Mouse (Mus musculus) urinary bladder, postnatal 25 days (tissue): ENCODE results near the gene Pacrg.

ENCODE experiments used
- DNase-seq: peaks from one replicate; pipeline ENCODE4 v3.0.0; 2022; ENCODE audit warnings: low spot score

Gene Pacrg

DNA sequence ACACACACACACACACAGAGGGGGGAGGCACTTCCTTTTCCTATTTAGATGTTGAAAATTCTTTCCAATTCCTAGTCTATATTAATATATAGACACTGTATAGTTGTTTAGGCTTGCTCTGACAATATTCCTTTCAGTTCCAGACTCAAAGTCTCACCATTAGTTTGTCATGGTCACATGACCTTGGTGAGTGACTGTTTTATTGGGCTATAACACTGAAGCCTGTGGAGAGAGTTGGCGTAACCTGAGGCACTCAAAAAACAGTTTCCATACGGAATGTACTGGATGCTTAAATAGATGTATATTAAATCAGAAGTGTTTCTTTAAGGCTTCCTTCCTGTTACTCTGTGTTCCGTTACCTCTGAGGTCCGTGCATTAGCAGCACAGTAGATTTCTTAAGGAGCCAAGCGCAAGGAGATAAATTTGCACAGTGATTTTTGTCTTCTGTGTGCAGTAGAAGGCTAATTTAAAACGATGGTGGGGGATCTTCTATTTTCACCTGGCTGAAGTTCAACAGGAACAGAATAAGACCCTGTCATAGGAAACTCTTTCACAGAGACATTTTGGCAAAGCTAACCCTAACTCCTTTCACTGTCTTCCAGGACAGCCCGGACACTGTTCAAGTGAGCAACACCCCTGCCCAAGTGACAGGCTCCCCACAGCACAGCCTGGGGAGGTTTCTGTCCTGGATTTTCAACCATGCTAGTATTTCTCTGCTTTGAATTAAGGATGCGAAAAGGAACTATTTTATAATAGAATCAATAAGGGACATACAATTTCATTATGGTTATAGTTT is 349.5 kb downstream of the Pacrg start:
- DNase-seq, result no peak

DNA sequence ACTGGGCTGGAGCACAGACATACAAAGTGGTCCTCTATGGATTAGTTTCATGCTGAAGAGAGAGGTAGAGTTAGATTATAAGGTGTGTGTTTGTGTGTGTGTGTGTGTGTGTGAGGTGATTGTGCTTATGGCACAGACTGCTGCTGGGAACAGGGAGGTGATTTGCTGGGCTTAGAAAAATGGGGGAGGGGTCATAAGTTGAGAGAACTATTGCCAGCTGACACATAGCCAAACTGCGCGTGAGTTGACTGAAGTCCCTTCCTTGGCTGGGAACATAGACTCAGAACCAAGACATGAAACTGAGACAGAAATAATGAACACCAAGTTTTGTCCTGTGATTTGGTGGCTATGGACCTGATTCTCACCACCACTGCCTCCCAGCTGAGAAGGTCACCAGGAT is 351.2 kb downstream of the Pacrg start:
- no peak for DNase-seq

DNA sequence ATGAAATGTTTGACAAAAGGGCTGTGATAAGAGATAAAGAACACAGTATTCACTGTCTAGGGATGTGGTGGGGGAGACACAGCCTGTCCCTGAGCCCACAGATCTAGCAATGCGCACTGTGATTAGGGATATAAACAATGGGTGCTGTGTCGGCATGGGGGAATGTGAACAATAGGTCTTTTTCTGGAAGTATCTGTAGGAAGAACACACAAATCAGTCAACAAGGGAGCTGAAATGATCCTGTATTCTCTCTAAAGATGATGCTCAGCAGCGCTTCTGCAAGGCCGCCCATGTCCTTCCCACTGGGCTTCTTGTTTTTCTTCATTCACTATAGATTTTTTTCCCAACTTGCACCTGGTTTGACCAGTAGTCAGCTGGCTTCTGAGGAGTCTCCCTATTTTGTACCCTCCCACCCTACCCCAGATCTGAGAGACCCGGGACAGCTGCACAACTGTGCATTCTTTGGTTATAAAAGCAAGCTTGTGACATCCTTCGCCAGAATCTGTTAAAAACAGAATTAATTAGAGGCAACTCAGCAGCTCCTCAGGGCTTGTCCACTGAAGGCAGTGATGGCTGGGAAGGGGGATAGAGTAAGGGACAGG is 356.1 kb downstream of the Pacrg start:
- DNase-seq, result no peak

DNA sequence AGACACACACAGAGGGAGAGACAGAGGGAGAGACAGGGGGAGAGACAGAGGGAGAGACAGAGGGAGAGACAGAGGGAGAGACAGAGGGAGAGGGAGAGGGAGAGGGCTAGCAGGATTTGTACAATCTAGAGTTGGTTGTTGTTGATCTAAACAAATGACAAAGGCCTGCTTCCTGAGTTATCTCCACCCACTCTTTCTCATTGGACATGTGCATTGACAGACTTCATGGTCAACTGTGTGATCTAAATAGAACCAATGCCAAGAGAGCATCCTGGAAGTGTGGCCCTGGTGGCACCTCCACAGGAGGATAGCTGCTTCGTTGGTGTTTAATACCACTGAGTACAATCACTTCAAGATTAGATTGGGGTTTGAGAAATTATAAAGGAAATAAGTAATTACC is 359.0 kb downstream of the Pacrg start:
- DNase-seq, result no peak

DNA sequence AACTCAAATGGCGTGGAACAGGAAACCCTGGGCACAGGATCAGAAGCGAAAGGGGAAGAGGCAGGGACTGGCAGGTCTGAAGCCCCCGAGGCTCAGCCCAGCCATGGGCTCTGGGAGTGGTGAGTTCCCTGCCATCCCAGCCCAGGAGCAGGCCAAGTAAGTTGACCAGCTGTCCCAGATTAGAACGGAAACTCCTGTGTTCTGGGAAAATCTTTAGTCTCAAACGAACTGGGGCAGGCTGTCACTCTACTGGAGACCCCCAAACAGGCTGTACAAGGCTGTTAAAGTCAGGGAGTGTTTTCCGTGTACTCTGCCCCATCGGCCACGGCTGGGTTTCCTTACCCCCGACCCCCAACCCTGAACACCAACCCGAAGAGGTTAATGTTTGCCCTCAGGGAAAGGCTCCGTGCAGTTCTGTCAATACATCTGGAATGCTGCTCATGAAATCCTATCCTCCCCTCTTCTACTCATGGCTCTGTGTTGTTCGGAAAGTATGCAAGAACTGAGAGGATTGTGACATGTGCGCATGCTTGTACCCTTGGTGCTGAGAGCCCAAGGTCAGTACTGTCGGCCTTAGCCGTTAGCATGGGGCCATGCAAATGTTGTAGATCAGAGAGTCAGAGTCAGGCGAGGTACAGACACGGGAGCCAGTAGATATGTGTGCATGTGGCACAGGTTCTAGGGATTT is 360.9 kb downstream of the Pacrg start:
- DNase-seq, result no peak

DNA sequence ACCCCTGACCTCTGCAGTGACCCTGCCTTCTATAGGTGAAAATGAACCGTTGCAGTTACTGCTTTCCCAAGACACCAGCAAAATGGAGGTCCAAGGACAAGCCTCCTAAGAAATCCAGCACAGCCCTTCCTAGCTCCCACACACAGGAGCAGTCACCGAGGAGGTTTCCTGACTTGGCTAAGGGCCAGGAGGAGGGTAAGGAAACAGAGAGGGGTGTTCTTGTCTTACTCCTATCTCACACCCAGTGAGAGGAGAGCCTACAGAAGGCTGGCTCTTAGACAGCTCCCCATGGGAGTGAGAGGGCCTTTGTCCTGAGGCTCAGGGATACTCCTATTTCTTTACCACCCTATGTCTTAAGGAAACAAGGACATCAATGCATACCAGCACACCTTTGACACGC is 361.7 kb downstream of the Pacrg start:
- DNase-seq, result no peak

DNA sequence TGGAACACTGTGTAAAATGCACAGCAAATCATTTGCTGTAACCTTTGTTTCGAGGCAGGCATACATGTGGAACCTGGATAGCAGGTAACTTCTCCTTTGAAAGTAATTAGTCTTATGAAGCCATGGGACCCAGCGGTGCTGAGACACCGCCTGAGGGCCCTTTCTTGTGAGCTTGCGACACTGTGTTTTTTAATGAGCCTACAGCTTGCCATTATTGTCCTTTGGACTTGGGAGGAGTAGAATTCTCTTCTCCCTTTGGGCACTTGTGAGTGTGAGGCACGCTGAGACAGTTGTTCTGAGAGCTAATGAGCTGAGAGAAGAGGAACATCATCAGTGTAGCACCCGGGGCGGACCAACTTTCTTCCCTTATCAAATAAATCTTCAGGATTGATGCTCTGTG is 363.3 kb downstream of the Pacrg start:
- no peak for DNase-seq

DNA sequence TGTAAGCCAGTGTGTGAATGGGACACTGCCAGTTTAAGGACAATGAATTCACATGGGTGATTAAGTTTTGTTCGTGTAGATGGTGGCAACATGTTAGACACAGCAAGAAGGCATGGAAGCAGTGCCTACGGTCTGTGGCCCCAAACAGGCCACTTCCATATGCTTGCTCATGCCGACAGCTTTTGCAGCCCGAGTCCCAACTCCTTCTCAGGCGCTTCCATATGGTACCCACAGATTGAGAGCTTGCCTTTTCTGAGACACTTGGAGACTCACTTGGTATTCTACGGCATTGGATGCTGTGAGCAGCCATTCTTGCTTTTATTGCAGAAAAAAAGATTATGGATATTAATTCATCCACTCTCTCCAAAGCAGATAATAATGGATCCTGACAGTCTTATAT is 365.1 kb downstream of the Pacrg start:
- no peak for DNase-seq

DNA sequence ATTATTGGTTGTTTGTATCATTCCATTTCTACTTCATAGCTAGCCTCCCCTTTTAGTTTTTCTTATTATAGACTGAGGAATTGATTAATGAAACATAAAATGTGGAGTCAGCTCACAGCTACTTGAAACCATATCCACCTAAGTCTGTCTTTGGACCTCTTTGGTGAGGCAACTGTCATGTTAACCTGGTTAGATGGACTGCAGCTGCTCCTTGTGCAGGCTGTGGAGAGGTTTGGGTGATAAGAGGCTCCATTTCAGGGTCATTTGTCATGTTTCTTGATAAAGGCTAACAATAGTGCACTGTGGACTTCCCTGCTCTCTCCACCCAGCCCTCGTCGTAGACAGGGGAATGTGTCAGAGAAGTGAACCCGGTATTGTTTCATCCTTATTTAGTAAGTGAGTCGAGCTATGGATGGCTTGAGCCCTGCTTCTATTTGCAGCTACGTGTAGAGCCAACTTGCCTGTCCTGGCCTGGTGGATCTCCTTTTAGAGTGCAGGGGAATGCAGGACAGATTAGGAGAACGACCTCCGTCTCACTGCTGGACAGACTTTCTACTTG is 366.2 kb downstream of the Pacrg start:
- DNase-seq, result no peak

DNA sequence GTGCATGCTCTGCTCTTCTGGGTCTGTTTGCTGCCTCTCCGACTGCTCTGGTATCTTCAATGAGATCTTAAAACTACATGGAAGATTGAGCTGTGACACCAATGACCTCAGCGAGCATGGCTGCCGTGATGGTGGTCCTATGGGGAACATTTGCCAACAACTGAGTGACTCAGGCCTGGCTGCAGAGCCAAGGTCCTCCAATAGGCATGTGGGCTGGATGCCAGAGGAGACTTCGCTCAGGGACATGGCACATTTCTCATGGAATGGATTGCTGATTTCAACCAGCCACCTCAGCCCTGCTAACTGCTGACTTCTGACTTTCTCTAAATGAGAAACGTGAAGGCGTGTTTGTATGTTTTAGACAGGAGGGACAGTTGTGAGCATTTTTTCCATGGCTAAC is 366.9 kb downstream of the Pacrg start:
- no peak for DNase-seq

DNA sequence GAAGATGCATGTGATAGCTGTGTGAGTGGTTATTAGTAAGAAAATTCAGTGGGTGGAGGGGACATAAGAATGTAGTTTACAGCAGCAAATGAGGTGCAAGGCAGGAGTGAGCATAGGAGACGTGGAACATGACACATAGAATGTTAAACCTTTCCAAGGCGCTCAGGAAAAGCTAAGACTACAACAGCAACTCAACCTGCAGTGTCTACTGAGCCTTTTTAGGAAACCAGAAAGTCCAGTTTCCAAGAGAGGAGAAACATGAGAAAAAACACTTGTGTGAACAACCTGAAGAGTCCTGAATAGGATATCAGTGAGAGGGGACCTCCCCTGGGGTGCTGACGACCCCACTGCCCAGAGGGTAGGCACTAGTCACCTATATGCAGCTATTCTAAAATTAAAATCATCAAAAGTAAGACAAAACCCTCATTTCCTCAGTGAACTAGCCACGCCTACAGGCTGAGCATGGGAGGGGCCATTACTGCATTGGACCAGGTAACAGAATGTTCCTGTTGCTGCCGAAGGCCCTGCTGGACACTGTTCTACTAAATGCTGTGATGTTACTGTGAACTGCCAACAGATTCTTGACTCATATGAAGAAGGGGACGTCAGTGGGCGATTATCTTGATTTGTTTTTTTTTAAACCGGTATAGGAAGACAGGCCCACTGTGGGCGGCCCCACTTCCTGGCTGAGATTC is 370.1 kb downstream of the Pacrg start:
- no peak for DNase-seq

DNA sequence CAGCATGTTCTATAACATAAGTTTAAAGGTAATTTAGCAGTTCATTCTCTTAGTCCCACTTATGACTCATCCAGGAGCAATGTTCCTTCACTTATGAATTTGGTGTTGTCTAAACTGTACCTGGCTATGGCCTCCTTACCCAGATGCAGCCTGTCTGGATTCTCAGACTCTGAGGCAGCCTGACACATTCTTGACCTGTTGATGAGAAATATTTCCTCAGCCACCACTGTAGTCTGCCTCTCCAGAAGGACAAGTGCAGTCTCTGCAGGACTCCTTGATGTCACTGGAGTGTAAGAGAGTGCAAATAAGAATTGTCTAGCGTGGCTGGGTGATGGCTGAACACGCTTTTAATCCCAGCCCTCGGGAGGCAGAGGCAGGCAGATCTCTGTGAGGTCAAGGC is 373.0 kb downstream of the Pacrg start:
- no peak for DNase-seq

DNA sequence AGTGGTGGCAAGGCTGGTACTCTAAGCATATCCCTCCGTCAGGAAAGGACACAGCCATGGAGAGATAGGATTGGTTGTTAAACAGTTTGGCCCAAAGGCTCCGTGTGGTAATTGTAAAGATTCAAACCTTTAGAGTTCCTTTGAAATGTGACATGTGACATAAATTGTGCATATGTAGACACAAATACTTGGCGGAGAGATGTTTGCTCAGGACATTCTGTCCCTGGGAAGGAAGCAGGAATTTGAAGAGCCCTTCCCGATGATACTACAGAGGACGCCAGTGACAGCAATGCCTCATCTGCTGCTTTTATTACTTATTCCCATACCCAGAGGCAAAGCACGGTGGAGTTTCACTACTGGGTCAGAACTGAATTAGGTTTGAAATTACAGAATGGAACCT is 374.6 kb downstream of the Pacrg start:
- DNase-seq, result no peak

DNA sequence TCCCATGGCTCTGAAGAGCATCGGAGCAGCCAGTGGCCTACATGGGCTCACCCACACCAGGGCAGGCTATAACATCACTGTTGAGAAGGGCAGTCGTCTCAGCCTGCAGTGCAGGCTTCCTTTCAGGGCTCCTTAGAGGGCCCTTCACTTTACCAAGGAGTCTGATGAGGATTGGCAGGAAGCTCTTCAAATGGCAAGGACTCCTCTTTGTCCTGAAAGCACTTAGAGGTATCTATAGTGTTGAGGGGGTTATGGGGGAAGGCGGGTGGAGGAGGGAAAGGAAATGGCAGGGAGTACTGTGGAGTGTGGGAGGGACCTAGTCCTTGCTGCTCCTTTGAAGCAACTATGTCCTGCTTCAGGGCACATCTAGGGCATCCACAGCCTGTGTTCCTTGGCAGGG is 375.4 kb downstream of the Pacrg start:
- no peak for DNase-seq

DNA sequence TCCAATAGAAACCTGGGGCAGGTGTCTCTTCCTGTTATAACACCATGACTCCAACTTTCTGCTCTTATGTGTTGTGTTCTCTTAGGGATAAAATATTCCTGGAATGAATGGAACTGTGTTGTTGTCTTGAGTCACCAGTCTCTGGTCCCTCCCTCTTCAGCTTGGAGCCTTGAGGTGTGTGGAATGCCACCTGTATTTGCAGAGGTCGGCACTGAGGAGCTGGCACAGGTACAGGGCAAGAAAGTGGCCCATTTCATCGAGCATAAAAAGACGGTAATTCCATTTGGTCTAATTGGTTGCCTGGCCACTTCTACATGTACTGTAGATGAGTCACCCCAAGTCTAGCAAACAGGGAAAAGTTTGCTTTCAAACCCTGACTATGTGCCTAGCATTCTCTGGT is 376.5 kb downstream of the Pacrg start:
- DNase-seq, result no peak

DNA sequence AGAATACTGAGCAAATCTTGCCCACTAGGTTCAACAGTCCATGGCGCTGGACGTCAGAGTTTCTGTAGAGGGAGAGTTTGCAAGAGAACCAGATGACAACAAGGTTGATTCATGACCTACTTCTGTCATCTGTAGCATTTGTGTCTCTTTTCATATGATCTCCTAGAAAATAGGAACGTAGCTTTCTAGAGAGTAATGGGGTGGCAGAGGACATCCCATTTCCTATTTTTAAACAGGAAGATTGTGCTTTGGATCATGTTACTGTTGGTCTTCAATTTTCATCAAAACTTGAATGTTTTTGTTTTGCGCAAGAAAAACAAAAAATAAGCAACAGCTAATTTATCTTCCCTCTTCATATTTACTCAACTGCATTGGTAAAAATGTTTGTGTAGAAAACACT is 379.2 kb downstream of the Pacrg start:
- DNase-seq, result no peak

DNA sequence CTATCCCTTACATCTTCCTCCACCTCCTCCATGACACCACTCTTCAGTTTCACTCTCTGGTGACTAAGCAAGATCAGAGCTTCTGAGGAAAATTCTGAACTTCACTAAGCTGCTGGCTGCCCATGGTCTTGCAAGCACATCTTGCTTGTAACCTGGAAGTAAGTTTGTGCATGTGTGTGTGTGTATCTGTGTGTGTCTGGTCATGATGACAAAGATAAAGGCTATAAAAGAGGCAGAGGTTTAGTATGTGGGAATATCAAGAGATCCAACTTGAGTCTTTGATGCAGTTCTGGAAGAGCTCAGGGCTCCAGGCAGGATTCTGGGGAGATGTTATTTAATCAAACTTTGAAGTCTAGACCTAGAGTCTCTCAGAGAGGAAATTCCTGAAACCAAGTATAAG is 381.4 kb downstream of the Pacrg start:
- no peak for DNase-seq

DNA sequence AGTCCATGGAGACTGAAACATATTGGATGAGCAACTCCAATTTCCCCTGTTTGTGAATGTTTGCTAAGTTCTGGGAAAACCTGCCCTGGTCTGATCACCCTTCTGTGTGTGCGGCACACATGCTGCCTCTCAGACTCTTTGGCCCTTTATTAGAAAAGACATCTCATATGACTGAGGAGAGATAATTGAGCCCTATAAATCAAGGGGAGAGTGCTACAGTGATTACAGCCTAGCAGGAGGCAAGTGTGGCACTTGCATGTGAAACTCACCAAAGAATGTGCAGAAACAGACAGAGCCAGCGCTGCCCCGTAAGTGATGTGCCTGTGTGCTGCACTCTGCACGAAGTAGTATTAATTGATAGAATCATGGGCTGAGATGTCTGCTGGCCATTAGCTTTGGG is 383.7 kb downstream of the Pacrg start:
- no peak for DNase-seq

DNA sequence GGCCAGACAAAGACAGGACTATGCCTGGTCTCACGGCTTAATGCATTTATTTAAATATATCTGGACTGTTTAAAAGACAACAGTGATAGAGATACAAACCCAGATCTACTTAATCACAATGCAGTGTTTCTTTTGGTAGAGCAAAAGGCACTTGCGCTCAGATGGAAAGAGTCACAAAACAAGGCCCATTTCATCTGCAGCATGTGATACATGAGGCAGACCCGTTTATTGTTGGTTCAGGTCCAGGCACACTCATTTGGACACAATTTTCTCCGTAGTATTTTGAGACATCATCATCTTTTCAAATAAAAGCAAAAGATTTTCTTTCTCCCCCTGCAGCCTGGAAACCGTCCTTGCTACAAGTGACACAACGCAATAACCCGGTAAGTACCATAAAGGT is 384.1 kb downstream of the Pacrg start:
- DNase-seq, result no peak

DNA sequence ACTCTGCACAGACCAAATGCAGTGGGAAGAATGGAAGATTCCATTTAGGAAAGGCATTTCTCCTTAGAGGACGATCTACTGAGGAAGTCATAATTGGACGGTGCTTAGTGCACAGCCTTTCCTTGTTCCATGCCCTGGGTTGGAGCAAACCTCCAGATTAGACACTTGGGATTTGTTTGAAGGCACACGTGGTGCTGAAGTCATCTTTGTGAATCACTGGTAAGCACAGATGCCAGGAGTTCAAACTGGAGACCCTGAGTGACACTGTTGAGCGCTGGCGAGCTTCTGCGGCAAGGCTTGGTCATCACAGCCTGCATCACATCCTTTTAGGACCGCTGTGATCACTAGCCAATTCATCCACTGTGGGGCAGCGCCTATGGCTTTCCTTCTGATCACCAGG is 385.7 kb downstream of the Pacrg start:
- no peak for DNase-seq

DNA sequence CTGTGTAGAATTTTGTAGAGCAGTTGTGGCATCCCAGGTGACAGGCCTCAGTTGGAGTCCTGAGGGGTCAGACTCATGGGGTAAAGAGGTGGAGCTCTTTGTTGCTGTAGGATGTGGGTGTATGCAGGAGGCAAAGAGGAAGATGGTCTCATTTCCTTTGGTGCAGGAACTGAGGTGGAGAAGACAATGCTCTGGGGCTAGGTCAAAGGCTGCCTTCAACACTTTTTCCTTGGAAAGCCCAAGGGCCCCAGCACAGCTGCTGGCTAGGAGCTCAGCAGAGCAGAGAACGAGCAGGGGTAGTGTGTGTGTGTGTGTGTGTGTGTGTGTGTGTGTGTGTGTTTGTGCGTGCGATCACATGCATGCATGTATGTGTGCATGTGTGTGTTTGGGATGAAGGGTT is 387.3 kb downstream of the Pacrg start:
- DNase-seq, result no peak

DNA sequence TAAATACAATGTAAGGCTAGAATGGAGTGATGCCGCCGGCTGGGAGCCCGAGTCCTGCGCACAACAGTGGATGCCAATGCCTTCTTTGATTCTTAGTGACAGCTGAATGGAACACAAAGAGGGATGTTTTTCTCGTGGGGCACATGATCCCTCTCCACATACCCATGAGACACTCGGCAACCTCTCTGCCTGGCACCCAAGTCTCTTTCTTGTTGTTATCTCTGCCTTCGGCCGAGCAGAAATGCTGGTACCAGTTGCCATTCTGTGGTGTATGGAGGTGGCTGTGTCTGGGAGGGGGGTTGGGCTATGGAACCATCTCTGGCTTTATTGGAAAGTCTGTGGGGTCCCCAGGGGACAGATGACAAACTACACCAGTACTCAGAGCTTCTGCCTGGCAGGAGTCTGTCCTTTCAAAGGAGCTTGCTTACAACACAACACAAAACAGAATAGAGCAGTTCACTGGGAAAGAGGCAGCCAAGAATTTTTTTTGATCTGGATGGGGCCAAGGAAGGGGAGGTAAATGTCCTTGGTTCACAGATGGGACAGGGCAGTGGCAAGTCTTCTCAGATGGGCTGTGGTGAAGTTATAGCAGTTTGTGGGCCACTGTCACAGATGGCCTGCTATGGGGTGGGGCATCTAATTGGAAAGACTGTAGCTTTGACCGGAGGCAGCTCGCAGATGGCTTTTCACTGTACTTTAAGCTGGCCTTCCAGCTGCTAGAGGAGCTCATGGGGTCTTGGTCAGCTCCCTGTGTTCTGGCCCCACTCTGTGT is 388.6 kb downstream of the Pacrg start:
- DNase-seq, result no peak
